Mouse (Mus musculus): ENCODE measurements around the gene 1700017B05Rik. TPM values are rescaled to one million over a fixed set of nuclear protein-coding genes. Genes with fewer than 3 reads are reported as not detected.
A peak's percentile ranks its signal among the peaks of the same experiment; 100 is the strongest.

Gene 1700017B05Rik
- polyA plus RNA-seq, 1 experiment = 28.7 TPM

DNA sequence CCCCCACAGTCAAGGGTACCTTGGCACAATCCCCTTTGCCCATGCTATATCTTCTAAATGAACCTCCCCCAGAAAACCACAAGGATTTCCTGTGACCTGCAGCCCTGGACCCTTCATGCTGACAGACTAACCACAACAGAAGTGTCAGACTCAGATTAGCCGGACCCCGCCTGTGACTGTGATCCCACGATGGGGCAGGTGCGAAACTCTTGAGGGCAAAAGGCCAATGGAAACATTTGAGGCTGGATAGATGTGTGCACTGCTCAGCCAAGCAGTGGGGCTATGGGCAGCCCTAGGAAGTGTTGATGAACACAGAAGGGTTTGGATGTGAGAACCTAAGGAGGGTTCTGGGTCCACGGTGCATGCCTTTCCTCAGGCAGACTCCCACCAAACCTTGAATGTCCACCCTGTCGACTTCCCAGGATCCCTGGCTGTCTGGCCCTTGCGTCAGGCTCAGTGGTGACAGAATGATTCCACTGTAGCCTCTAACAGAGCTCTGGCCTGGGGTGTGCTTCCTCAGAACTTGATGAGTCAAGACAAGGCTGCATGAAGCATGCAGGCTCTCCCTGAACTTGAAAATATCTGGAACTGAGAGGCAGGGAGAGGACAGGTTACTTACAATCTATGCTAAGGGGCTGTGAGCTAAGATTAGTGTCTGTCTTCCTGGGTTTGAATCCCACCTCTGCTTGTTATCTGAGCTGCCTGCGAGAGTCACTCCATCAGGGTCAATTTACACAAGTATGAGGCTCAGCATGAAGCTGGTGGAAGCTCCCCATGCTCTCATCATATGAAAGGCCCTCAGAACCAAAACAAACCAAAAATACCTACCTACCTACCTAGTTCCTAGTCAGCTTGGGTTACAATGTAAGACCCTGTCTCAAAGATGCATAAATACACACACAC is 10.7 kb upstream of the 1700017B05Rik start:
- TF ChIP-seq POLR2A (IDR thresholded peaks at IDR 0.05; ENCODE audit: low read depth, low read length) (no peak), CTCF (IDR thresholded peaks at IDR 0.05; ENCODE audit: extremely low read depth, insufficient read length, insufficient replicate concordance, low read depth, low read length) (no peak)
- Histone ChIP-seq H3K27me3 (ENCODE audit: control insufficient read depth, insufficient read depth, low read length) (no peaks in the 10 kb centered on the region), H3K4me1 (ENCODE audit: control insufficient read depth, insufficient read depth, insufficient read length, low read length) (no peaks in the 10 kb centered on the region), H3K4me3 (ENCODE audit: low read depth, low read length) (no peak overlapping the region), H3K36me3 (ENCODE audit: control insufficient read depth, insufficient read depth, low read length) (no peaks in the 10 kb centered on the region), H3K27ac (ENCODE audit: insufficient read depth, low read depth, low read length) (peak overlapping the region; percentile 37)
- WGBS = 65% methylated on average over 8 of the region's 8 CpGs

GRCm38 (mm10) chr9:57271837-57272562 is 9.6 kb upstream of the 1700017B05Rik start:
- H3K27ac ChIP-seq (ENCODE audit: insufficient read depth, low read depth, low read length) = peak overlapping the region; percentile 13
- H3K27me3 ChIP-seq (ENCODE audit: control insufficient read depth, insufficient read depth, low read length) = no peaks in the 10 kb centered on the region
- no peaks in the 10 kb centered on the region for H3K4me1 ChIP-seq (ENCODE audit: control insufficient read depth, insufficient read depth, insufficient read length, low read length)
- TF ChIP-seq CTCF (IDR thresholded peaks at IDR 0.05; ENCODE audit: extremely low read depth, insufficient read length, insufficient replicate concordance, low read depth, low read length) (no peak), POLR2A (IDR thresholded peaks at IDR 0.05; ENCODE audit: low read depth, low read length) (no peak)
- no peaks in the 10 kb centered on the region for H3K36me3 ChIP-seq (ENCODE audit: control insufficient read depth, insufficient read depth, low read length)
- 75% methylated on average over 9 of the region's 9 CpGs for WGBS
- H3K4me3 ChIP-seq (ENCODE audit: low read depth, low read length) = no peak overlapping the region

GRCm38 (mm10) chr9:57271081-57271480 is 8.7 kb upstream of the 1700017B05Rik start:
- 86% methylated on average over 1 of the region's 1 CpGs for WGBS
- no peak for TF ChIP-seq CTCF (IDR thresholded peaks at IDR 0.05; ENCODE audit: extremely low read depth, insufficient read length, insufficient replicate concordance, low read depth, low read length)
- no peak for TF ChIP-seq POLR2A (IDR thresholded peaks at IDR 0.05; ENCODE audit: low read depth, low read length)

DNA sequence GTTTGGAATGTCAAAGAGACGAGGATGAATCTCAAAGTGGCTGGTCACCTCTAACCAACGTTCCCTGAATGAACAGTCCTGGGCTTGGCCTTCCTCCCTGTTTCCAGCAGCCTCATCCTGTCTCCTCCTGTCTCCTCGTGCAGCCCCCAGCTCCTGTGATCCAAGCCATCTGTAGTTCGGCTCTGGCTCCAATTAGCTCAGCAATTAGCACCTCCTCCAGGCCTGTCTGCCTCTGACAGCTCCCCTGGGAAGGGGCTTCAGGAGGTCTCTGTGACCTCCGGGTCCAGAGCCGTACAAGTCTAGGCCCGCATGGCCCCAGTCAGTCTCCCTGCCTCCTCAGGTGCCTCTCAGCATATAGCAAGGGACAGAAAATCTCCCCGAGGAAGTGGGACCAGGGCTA is 8.0 kb upstream of the 1700017B05Rik start:
- H3K36me3 ChIP-seq (ENCODE audit: control insufficient read depth, insufficient read depth, low read length) = no peaks in the 10 kb centered on the region
- no peaks in the 10 kb centered on the region for H3K4me1 ChIP-seq (ENCODE audit: control insufficient read depth, insufficient read depth, insufficient read length, low read length)
- TF ChIP-seq CTCF (IDR thresholded peaks at IDR 0.05; ENCODE audit: extremely low read depth, insufficient read length, insufficient replicate concordance, low read depth, low read length) (no peak), POLR2A (IDR thresholded peaks at IDR 0.05; ENCODE audit: low read depth, low read length) (no peak)
- WGBS = 70% methylated on average over 8 of the region's 8 CpGs
- H3K27me3 ChIP-seq (ENCODE audit: control insufficient read depth, insufficient read depth, low read length) = no peaks in the 10 kb centered on the region
- H3K27ac ChIP-seq (ENCODE audit: insufficient read depth, low read depth, low read length) = no peak overlapping the region
- H3K4me3 ChIP-seq (ENCODE audit: low read depth, low read length) = no peak overlapping the region

More at GRCm38 (mm10) chr9:57271081-57271480, 8.7 kb upstream of the 1700017B05Rik start:
- no peak overlapping the region for H3K27ac ChIP-seq (ENCODE audit: insufficient read depth, low read depth, low read length)
- no peaks in the 10 kb centered on the region for H3K27me3 ChIP-seq (ENCODE audit: control insufficient read depth, insufficient read depth, low read length)
- no peaks in the 10 kb centered on the region for H3K36me3 ChIP-seq (ENCODE audit: control insufficient read depth, insufficient read depth, low read length)
- H3K4me3 ChIP-seq (ENCODE audit: low read depth, low read length) = no peak overlapping the region
- no peaks in the 10 kb centered on the region for H3K4me1 ChIP-seq (ENCODE audit: control insufficient read depth, insufficient read depth, insufficient read length, low read length)

DNA sequence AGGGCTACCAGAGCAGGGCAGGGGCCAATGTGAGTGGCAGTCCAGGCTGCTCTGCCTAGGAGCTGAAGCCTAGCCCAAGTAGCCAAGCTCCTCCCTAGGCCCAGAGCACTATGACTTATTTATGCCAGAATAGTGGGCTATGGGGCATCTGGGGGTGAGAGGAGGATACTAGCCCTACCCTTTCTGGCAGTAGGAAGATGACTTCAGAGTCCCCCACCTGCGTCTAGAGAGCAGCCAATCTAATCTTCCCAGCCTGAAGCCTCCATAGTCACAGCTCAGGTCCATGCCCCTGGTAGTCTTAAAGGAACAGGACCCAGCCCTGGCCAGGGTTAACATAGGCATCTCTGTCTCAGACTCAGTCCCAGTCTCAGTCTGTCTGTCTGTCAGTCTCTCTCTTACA is 7.0 kb upstream of the 1700017B05Rik start:
- no peaks in the 10 kb centered on the region for H3K27me3 ChIP-seq (ENCODE audit: control insufficient read depth, insufficient read depth, low read length)
- TF ChIP-seq CTCF (IDR thresholded peaks at IDR 0.05; ENCODE audit: extremely low read depth, insufficient read length, insufficient replicate concordance, low read depth, low read length) (no peak), POLR2A (IDR thresholded peaks at IDR 0.05; ENCODE audit: low read depth, low read length) (no peak)

GRCm38 (mm10) chr9:57268575-57268974 is 6.2 kb upstream of the 1700017B05Rik start:
- WGBS = 37% methylated on average over 3 of the region's 3 CpGs
- Histone ChIP-seq H3K36me3 (ENCODE audit: control insufficient read depth, insufficient read depth, low read length) (no peaks in the 10 kb centered on the region), H3K4me3 (ENCODE audit: low read depth, low read length) (no peak overlapping the region), H3K4me1 (ENCODE audit: control insufficient read depth, insufficient read depth, insufficient read length, low read length) (no peaks in the 10 kb centered on the region), H3K27ac (ENCODE audit: insufficient read depth, low read depth, low read length) (no peak overlapping the region), H3K27me3 (ENCODE audit: control insufficient read depth, insufficient read depth, low read length) (no peaks in the 10 kb centered on the region)
- TF ChIP-seq CTCF (IDR thresholded peaks at IDR 0.05; ENCODE audit: extremely low read depth, insufficient read length, insufficient replicate concordance, low read depth, low read length) (no peak), POLR2A (IDR thresholded peaks at IDR 0.05; ENCODE audit: low read depth, low read length) (no peak)

More for the DNA sequence above, 7.0 kb upstream of the 1700017B05Rik start:
- Histone ChIP-seq H3K27ac (ENCODE audit: insufficient read depth, low read depth, low read length) (no peak overlapping the region), H3K4me1 (ENCODE audit: control insufficient read depth, insufficient read depth, insufficient read length, low read length) (no peaks in the 10 kb centered on the region), H3K4me3 (ENCODE audit: low read depth, low read length) (no peak overlapping the region), H3K36me3 (ENCODE audit: control insufficient read depth, insufficient read depth, low read length) (no peaks in the 10 kb centered on the region)
- WGBS = 44% methylated on average over 1 of the region's 1 CpGs

GRCm38 (mm10) chr9:57268078-57268477 is 5.7 kb upstream of the 1700017B05Rik start:
- Histone ChIP-seq H3K4me1 (ENCODE audit: control insufficient read depth, insufficient read depth, insufficient read length, low read length) (no peaks in the 10 kb centered on the region), H3K27me3 (ENCODE audit: control insufficient read depth, insufficient read depth, low read length) (no peaks in the 10 kb centered on the region), H3K4me3 (ENCODE audit: low read depth, low read length) (no peak overlapping the region), H3K27ac (ENCODE audit: insufficient read depth, low read depth, low read length) (no peak overlapping the region), H3K36me3 (ENCODE audit: control insufficient read depth, insufficient read depth, low read length) (no peaks in the 10 kb centered on the region)
- WGBS = 61% methylated on average over 10 of the region's 10 CpGs
- TF ChIP-seq CTCF (IDR thresholded peaks at IDR 0.05; ENCODE audit: extremely low read depth, insufficient read length, insufficient replicate concordance, low read depth, low read length) (no peak), POLR2A (IDR thresholded peaks at IDR 0.05; ENCODE audit: low read depth, low read length) (no peak)

Data from small intestine, adult 2 months (tissue).